Mouse (Mus musculus) ovary, postnatal 10 days (tissue): Measurements from ENCODE around the gene Gm11037.

ENCODE experiments used
- DNase-seq: peaks from one replicate; pipeline ENCODE4 v3.0.0; 2022; ENCODE audit warnings: low spot score

Gene Gm11037

GRCm38 (mm10) chr2:131149254-131149578, 15.9 kb downstream of the Gm11037 start:
- DNase-seq, result no peak

DNA sequence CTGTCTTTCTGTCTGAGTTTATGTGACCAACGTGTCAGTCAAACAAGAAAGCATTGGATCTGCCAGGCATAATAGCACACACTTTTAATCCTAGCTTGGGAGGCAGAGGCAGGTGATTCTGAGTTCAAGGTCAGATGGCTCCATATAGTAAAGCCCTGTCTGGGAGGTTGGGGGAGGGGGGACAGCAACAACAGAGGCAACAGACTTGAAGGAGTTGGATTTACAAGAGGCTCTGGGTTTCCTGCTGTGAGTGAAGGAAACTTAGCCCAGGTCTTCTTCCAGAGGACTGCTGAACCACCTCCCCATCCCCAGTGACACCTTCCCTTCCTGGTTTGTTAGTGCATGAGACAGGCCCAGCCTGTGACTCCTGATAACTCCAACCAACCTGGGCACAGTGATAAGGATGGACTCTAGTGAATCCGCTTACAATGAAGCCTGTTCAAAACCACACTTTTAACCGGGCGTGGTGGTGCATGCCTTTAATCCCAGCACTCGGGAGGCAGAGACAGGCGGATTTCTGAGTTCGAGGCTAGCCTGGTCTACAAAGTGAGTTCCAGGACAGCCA, 19.0 kb downstream of the Gm11037 start:
- DNase-seq, result no peak

DNA sequence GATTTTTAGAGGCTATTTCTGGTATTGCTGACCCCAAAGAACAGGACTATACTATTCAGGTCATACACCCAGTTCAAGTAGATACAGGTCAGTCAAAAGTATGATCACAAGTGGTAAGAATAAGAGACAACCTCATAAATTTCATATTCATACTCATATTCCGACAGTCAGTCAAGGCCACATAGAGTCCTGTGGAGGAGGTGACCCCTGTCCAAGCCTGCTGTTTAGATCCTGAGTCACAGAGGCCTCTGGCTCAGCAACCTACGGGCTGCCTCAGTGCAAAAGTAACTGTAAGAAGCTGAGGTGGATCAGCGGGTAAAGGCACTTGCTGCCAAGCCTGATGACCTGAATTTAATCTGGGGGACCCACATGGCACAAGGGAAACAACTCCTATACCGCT, 20.7 kb downstream of the Gm11037 start:
- no peak for DNase-seq

GRCm38 (mm10) chr2:131156987-131157386, 23.7 kb downstream of the Gm11037 start:
- DNase-seq, result no peak

DNA sequence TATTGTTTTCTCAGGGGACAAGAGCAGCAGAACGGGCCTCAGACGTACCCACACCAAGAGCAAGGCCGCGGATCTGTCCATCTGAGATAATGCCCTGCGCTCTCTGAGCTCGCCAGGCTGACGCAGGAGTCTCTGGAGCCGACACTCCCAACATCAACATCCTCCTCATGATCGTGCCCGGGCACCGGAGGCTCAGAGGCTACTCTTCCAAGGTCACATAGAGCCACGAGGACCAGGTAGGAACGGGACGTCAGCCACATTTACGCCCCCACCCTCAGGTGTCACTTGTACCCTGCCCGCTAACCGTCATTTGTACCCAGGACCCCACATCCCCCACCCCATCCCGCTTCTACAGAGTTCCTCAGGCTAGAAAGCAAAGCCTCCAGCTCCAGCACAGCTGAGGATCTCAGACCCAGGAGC, 26.2 kb downstream of the Gm11037 start:
- no peak for DNase-seq

DNA sequence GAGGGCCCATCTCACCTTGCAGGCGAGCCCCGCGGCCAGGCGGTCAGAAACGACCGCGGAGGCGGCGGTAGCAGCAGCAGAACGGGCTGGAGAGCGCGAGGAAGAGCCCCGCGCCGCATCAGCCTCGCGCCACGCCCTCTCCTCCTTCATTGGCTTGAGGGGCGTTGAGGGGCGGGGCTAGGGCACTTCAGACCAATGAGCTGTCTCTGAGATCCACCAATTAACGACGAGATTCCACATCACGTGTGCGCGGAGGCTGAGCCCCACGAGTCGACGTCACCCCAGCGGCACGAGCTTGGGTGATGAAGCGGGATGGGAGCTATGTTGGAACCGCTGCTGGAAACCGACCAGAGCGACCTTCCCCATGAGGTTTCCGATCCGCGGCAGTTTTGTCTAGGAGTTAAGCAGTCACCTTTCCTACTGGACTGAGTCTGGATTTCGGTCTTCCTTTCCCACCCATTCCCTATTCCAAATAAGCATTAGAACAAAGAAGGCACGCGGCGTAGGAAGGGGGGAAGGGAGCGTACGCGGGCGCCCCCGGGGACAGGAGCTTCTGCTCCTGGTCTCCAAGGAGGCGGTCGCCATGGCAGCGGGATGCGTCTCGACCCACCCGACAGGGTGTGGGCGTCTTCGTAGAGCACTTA, 26.8 kb downstream of the Gm11037 start, which contains the start of gene 1700037H04Rik:
Gene 1700037H04Rik (minus strand): TSS at position 144 of the 644 bp plus-strand sequence.
- DNase-seq, result peak; percentile 75

GRCm38 (mm10) chr2:131160671-131161111, 27.4 kb downstream of the Gm11037 start:
- DNase-seq, result no peak

GRCm38 (mm10) chr2:131163924-131164323, 30.6 kb downstream of the Gm11037 start:
- DNase-seq, result no peak

DNA sequence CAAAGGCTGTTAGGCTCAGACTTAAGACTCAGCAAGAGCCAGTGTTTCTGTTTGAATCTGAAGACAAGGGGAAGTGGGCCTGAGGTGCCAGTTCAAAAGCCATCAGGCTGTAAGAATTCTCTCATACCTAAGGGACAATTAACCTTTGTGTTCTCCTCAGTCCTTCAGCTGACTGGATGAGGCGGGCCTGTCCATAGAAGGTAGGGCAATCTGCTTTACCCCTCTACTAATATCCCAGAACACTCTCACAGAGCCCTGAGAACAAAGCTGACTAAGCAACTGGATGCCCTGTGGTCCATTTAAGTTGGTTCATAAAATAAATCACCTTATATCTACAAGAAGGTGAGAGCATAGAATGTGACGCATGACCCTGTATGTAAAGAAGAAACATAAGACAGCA, 32.9 kb downstream of the Gm11037 start:
- no peak for DNase-seq

GRCm38 (mm10) chr2:131167984-131168383, 34.7 kb downstream of the Gm11037 start:
- no peak for DNase-seq

- no peak for DNase-seq
Observed at GRCm38 (mm10) chr2:131168914-131169313, 35.6 kb downstream of the Gm11037 start.

- no peak for DNase-seq
Observed at GRCm38 (mm10) chr2:131170936-131171335, 37.6 kb downstream of the Gm11037 start.

DNA sequence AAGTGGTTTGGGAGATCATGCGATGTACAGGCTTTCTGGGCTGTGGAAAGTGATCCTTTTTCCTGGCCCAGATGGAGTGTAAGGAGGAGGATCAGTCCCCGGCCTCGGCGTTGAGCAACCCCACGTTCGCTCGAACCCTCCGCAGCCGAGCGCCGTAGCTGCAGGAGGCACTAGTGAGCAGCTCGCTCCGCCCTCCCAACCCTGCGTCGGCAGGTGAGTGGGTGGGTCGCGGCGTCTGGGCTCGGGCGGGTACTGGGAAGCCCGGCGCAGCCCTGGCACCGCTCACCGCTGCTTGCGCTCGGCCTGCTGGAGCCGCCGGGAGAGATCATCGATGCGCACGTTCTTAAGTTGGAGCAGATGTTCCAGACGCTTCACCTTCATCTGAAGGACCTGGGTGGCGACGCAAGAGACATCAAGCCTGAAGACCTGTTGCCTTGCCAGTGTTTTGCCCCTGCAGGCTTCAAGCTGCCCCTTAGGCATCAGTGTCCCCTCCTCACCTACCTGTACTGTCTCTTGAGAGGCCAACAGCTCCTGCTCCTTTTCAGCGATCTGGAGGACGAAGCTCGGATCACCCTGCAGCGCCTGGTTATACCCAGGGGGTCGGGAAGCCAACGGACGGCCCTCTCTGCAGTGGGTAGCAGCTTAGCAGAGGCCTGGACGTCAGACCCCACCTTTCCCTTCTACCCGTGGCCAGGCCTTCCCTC, 38.3 kb downstream of the Gm11037 start:
- peak; percentile 36 for DNase-seq

GRCm38 (mm10) chr2:131172322-131172721, 39.0 kb downstream of the Gm11037 start:
- DNase-seq, result no peak

DNA sequence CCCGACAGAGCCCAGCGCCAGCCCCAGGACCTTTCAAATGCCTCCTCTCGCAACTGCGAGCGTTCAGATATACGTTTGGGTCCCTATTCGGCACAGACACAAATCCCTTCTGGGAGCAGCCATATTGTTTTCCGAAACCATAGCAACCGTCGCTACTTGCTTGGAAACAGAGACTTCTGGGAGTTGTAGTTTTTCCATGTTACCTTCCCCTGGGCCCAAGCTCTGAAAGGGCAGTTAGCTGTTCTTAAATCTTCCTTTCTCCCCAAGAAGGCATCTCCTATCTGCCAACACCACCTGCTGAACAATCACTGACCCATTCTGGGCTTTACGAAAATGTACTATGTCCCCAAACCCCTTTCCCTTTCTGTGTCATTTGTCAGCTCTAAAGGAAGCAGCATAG, 41.4 kb downstream of the Gm11037 start:
- no peak for DNase-seq

GRCm38 (mm10) chr2:131175286-131175944, 42.1 kb downstream of the Gm11037 start:
- no peak for DNase-seq

DNA sequence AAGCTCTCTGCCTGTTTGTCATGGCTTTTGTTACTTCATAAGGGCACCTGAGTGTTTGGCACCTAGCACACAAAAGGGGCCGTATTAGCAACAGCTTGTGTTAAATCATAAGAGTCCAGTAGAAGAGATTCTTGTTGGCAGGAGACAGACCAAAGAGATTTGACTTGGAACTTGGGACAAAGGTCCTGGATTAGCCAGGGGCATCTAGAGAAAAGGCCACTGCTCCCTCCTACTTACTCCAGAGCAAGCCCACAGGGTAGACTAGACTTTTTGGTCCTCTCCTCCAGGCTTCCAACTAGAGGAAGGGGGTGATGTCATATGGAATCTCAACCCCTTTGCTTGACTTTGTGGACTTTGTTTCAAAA, 42.6 kb downstream of the Gm11037 start:
- no peak for DNase-seq

- no peak for DNase-seq
Observed at GRCm38 (mm10) chr2:131176491-131176890, 43.2 kb downstream of the Gm11037 start.

DNA sequence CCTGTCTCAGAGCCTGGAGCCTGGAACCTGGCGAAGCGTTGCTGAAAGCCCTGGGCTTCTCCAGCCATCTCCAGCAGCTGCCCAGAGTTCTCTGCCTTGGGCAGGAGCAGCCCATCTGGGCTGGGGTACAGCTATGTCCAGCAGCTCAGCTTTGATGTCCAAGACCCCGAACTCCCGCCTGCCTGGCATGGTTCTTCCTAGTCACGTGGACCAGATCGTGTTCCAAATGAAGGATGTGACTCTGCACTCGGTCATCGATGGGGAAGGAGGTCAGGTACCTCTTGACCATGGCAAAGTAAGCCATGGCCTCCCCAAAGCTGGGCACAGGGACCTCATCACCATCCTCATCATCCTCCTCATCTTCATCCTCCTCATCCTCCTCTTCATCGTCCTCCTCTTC, 44.6 kb downstream of the Gm11037 start:
- DNase-seq, result no peak

DNA sequence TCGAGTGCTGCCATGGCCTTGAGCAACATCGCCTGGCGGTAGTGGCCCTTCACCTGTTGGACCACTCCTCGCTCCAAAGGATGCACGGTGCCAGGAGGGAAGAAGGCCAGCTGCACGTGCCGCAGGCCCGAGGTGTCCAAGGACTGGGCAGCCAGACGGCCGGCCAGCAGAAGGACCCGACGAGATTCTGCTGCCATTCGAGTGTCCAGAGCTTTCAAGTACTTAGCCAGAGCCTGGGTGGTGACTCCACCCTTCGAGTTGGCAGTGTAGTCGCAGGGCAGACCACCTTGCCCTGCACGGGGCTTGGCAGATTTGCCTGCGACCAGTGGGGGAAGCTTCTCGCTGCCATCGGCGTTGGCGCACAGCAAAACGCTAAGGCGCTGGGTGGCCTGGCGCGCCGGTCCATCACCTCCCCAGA, 45.5 kb downstream of the Gm11037 start:
- no peak for DNase-seq

- peak; percentile 45 for DNase-seq
Observed at GRCm38 (mm10) chr2:131179246-131179886, 46.1 kb downstream of the Gm11037 start.

DNA sequence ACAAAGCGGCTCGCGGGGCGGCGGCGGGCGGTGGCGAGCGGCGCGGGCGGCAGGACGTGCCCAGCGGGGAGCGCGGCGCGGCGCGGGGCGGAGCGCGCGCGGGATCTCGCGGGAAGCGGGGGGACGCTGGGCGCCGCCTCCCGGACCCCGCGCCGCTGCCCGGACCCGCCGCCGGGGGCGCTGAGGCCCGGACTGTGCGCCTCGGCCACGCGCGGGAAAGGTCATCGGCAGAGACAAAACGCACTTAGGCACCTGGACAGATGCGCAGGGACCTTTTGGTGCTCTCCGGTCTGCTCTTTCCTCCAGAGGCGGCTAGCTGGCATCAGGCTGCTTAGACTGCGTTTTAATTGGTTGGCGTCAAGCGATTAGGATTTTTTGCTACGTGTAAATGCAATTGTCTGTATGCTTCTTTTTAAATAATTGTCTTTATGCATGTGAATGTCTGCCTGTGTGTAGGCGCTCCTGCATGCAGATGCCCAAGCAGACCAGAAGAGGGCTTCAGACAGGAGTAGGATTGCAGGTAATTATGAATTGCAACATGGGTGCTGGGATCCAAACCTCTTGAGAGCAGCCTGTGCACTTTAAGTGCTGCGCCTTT, 46.8 kb downstream of the Gm11037 start, which contains the start of gene Cenpb:
Gene Cenpb (minus strand): TSS at position 78 of the 598 bp plus-strand sequence.
- peak; percentile 67 for DNase-seq
